Mouse (Mus musculus): ENCODE measurements around the gene Mafg. TPM values are rescaled to one million over a fixed set of nuclear protein-coding genes. Genes with fewer than 3 reads are reported as not detected.

The Mafg gene
- polyA plus RNA-seq, 1 experiment: 29.9 TPM

GRCm38 (mm10) chr11:120623961-120624679 is 9.3 kb downstream of the Mafg start:
- peaks cover 30% of the 10 kb centered on the region for H3K36me3 ChIP-seq (ENCODE audit: control insufficient read depth, insufficient read depth, low read length)
- H3K27me3 ChIP-seq (ENCODE audit: control insufficient read depth, insufficient read depth, low read length): no peaks in the 10 kb centered on the region
- DNase-seq (ENCODE audit: low read depth in 1 of 2, low spot score in 2 of 2): peak in 1 of 2 experiments; percentile 78
- peaks cover 21% of the 10 kb centered on the region for H3K4me1 ChIP-seq (ENCODE audit: control insufficient read depth, insufficient read depth, insufficient read length)
- H3K4me3 ChIP-seq (ENCODE audit: extremely low read depth, insufficient read depth, insufficient read length): peak overlapping the region; percentile 95
- TF ChIP-seq POLR2A (IDR thresholded peaks at IDR 0.05; ENCODE audit: low read depth, low read length): no peak
- TF ChIP-seq CTCF (IDR thresholded peaks at IDR 0.05; ENCODE audit: extremely low read depth, insufficient read depth, insufficient read length, insufficient replicate concordance): peak; percentile 77; the same call in 1 of the 2 replicates
- peak overlapping the region; percentile 75 for H3K27ac ChIP-seq (ENCODE audit: insufficient read depth, low read length)
- WGBS: 12% methylated on average over 30 of the region's 30 CpGs

- Histone ChIP-seq H3K36me3 (ENCODE audit: control insufficient read depth, insufficient read depth, low read length) (peaks cover 39% of the 10 kb centered on the region), H3K4me1 (ENCODE audit: control insufficient read depth, insufficient read depth, insufficient read length) (peaks cover 14% of the 10 kb centered on the region; the same call in 1 of the 2 replicates), H3K4me3 (ENCODE audit: extremely low read depth, insufficient read depth, insufficient read length) (no peak overlapping the region), H3K27ac (ENCODE audit: insufficient read depth, low read length) (no peak overlapping the region), H3K27me3 (ENCODE audit: control insufficient read depth, insufficient read depth, low read length) (no peaks in the 10 kb centered on the region)
- no peak for DNase-seq (ENCODE audit: low read depth in 1 of 2, low spot score in 2 of 2)
- TF ChIP-seq POLR2A (IDR thresholded peaks at IDR 0.05; ENCODE audit: low read depth, low read length) (no peak), CTCF (IDR thresholded peaks at IDR 0.05; ENCODE audit: extremely low read depth, insufficient read depth, insufficient read length, insufficient replicate concordance) (no peak)
- 95% methylated on average over 6 of the region's 6 CpGs for WGBS
Measured at GRCm38 (mm10) chr11:120622805-120623204, 10.6 kb downstream of the Mafg start.

GRCm38 (mm10) chr11:120620195-120620594 is 13.2 kb downstream of the Mafg start:
- Histone ChIP-seq H3K27ac (ENCODE audit: insufficient read depth, low read length) (no peak overlapping the region), H3K27me3 (ENCODE audit: control insufficient read depth, insufficient read depth, low read length) (no peaks in the 10 kb centered on the region), H3K4me1 (ENCODE audit: control insufficient read depth, insufficient read depth, insufficient read length) (peaks cover 10% of the 10 kb centered on the region; the same call in 1 of the 2 replicates), H3K36me3 (ENCODE audit: control insufficient read depth, insufficient read depth, low read length) (peaks cover 39% of the 10 kb centered on the region), H3K4me3 (ENCODE audit: extremely low read depth, insufficient read depth, insufficient read length) (no peak overlapping the region)
- 93% methylated on average over 14 of the region's 14 CpGs for WGBS
- DNase-seq (ENCODE audit: low read depth in 1 of 2, low spot score in 2 of 2): no peak
- TF ChIP-seq POLR2A (IDR thresholded peaks at IDR 0.05; ENCODE audit: low read depth, low read length) (no peak), CTCF (IDR thresholded peaks at IDR 0.05; ENCODE audit: extremely low read depth, insufficient read depth, insufficient read length, insufficient replicate concordance) (no peak)

GRCm38 (mm10) chr11:120618619-120619535 is 14.5 kb downstream of the Mafg start:
- Histone ChIP-seq H3K4me1 (ENCODE audit: control insufficient read depth, insufficient read depth, insufficient read length) (peaks cover 8% of the 10 kb centered on the region; the same call in 1 of the 2 replicates), H3K27me3 (ENCODE audit: control insufficient read depth, insufficient read depth, low read length) (no peaks in the 10 kb centered on the region), H3K27ac (ENCODE audit: insufficient read depth, low read length) (no peak overlapping the region), H3K36me3 (ENCODE audit: control insufficient read depth, insufficient read depth, low read length) (peaks cover 39% of the 10 kb centered on the region), H3K4me3 (ENCODE audit: extremely low read depth, insufficient read depth, insufficient read length) (no peak overlapping the region)
- 95% methylated on average over 25 of the region's 25 CpGs for WGBS
- TF ChIP-seq CTCF (IDR thresholded peaks at IDR 0.05; ENCODE audit: extremely low read depth, insufficient read depth, insufficient read length, insufficient replicate concordance) (no peak), POLR2A (IDR thresholded peaks at IDR 0.05; ENCODE audit: low read depth, low read length) (no peak)
- DNase-seq (ENCODE audit: low read depth in 1 of 2, low spot score in 2 of 2): no peak

GRCm38 (mm10) chr11:120617519-120618112 is 15.8 kb downstream of the Mafg start, which contains the start of gene Pcyt2:
Gene Pcyt2, minus strand, starts transcription at chr11:120617936.
- WGBS: under 1% methylated on average over 56 of the region's 56 CpGs
- Histone ChIP-seq H3K36me3 (ENCODE audit: control insufficient read depth, insufficient read depth, low read length) (peaks cover 34% of the 10 kb centered on the region), H3K27ac (ENCODE audit: insufficient read depth, low read length) (peak within 1 kb of the TSS; percentile 76), H3K4me1 (ENCODE audit: control insufficient read depth, insufficient read depth, insufficient read length) (peaks cover 6% of the 10 kb centered on the region; the same call in 1 of the 2 replicates), H3K4me3 (ENCODE audit: extremely low read depth, insufficient read depth, insufficient read length) (peak within 1 kb of the TSS; percentile 85), H3K27me3 (ENCODE audit: control insufficient read depth, insufficient read depth, low read length) (no peaks in the 10 kb centered on the region)
- peak; percentile 76 to 90 for DNase-seq (ENCODE audit: low read depth in 1 of 2, low spot score in 2 of 2)
- TF ChIP-seq CTCF (IDR thresholded peaks at IDR 0.05; ENCODE audit: extremely low read depth, insufficient read depth, insufficient read length, insufficient replicate concordance): no peak
- peak; percentile 42; the same call in 1 of the 2 replicates for TF ChIP-seq POLR2A (IDR thresholded peaks at IDR 0.05; ENCODE audit: low read depth, low read length)

- WGBS: 49% methylated on average over 4 of the region's 4 CpGs
- DNase-seq (ENCODE audit: low read depth in 1 of 2, low spot score in 2 of 2): no peak
- H3K27ac ChIP-seq (ENCODE audit: insufficient read depth, low read length): no peak overlapping the region
- no peaks in the 10 kb centered on the region for H3K27me3 ChIP-seq (ENCODE audit: control insufficient read depth, insufficient read depth, low read length)
- H3K36me3 ChIP-seq (ENCODE audit: control insufficient read depth, insufficient read depth, low read length): peaks cover 32% of the 10 kb centered on the region
- H3K4me1 ChIP-seq (ENCODE audit: control insufficient read depth, insufficient read depth, insufficient read length): peaks cover 6% of the 10 kb centered on the region; the same call in 1 of the 2 replicates
- peak overlapping the region; percentile 85; the same call in 1 of the 2 replicates for H3K4me3 ChIP-seq (ENCODE audit: extremely low read depth, insufficient read depth, insufficient read length)
- TF ChIP-seq POLR2A (IDR thresholded peaks at IDR 0.05; ENCODE audit: low read depth, low read length) (no peak), CTCF (IDR thresholded peaks at IDR 0.05; ENCODE audit: extremely low read depth, insufficient read depth, insufficient read length, insufficient replicate concordance) (no peak)
Measured at GRCm38 (mm10) chr11:120616617-120617294, 16.6 kb downstream of the Mafg start.

Measured in spleen, adult 2 months (tissue).